Mouse (Mus musculus): Measurements from ENCODE around the gene Miga1. TPM values are rescaled to one million over a fixed set of nuclear protein-coding genes. Genes with fewer than 3 reads are reported as not detected.
"Not testable (repeated sequence)": the region's sequence is repeated elsewhere in the genome, so short reads cannot be mapped to it uniquely, and the experiment has no call there.

Gene Miga1
- polyA plus RNA-seq, 1 experiment from 2014 or later, result 21.0 TPM

DNA sequence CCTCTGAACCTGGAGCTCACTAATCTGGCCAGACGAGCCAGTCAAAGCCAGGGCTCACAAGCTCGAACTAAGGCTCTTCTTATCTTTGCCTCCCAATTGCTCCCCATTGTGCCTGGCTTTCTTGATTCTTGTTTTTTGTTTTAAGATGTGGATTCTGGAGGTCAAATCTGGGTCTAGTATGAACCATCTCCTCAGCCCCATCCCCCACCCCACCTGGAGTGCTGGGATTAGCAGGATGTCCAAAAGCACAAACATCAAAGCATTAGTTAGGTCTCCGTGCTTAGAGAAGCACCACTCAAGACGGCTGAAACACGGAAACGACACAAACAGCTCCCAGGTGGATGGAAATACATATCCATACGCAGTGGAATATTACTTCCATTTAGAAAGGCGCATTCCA lies 4.1 kb downstream of the Miga1 start:
- ATAC-seq (ENCODE audit: insufficient number of reproducible peaks, insufficient read depth, low FRiP score, low read depth), result no peak
- H3K27me3 ChIP-seq (ENCODE audit: control insufficient read depth, insufficient read depth, low read length), result no peaks in the 10 kb centered on the region
- 67% methylated on average over 8 of the region's 8 CpGs for WGBS
- no peak overlapping the region for H3K27ac ChIP-seq (ENCODE audit: low read length)
- no peak overlapping the region for H3K4me2 ChIP-seq (replicated peaks; ENCODE audit: low read depth, low read length)
- peaks cover 19% of the 10 kb centered on the region; the same call in 1 of the 2 replicates for H3K36me3 ChIP-seq (ENCODE audit: control insufficient read depth, insufficient read depth, low read length)
- 0 out of 2 replicates have a peak, but pooled peaks cover 2% of the 10 kb centered on the region for H3K4me1 ChIP-seq (ENCODE audit: control insufficient read depth, insufficient read depth, low read length)
- no peak overlapping the region for H3K9ac ChIP-seq (replicated peaks; ENCODE audit: low read depth, low read length)
- no peak overlapping the region for H3K4me3 ChIP-seq (ENCODE audit: low read depth, low read length)
- H3K9me3 ChIP-seq (ENCODE audit: control insufficient read depth, low read depth, low read length), result no peaks in the 10 kb centered on the region

DNA sequence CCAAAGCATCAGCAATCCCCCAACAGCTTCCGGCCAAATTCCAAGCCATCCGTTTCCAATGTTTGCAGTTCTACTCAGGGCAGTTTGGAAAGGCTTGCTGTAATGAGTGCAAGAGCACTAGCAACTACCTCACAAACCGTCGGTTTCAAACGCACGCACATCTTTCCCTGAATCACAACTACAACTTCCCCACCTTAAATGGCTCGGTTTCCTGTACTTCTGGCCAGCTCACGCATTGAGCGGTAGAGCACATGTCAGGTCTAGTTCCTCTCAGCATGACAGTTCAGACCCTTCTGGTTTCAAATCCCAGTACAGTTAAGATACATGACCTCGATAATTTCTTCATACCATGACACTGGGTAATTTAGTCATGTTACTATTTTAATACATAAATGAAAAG lies 6.6 kb downstream of the Miga1 start:
- Histone ChIP-seq H3K36me3 (ENCODE audit: control insufficient read depth, insufficient read depth, low read length) (peaks cover 19% of the 10 kb centered on the region; the same call in 1 of the 2 replicates), H3K9me3 (ENCODE audit: control insufficient read depth, low read depth, low read length) (no peaks in the 10 kb centered on the region), H3K4me3 (ENCODE audit: low read depth, low read length) (no peak overlapping the region), H3K27me3 (ENCODE audit: control insufficient read depth, insufficient read depth, low read length) (no peaks in the 10 kb centered on the region), H3K4me2 (replicated peaks; ENCODE audit: low read depth, low read length) (no peak overlapping the region), H3K9ac (replicated peaks; ENCODE audit: low read depth, low read length) (no peak overlapping the region), H3K27ac (ENCODE audit: low read length) (no peak overlapping the region), H3K4me1 (ENCODE audit: control insufficient read depth, insufficient read depth, low read length) (no peaks in the 10 kb centered on the region)
- no peak for ATAC-seq (ENCODE audit: insufficient number of reproducible peaks, insufficient read depth, low FRiP score, low read depth)
- 91% methylated on average over 10 of the region's 10 CpGs for WGBS

DNA sequence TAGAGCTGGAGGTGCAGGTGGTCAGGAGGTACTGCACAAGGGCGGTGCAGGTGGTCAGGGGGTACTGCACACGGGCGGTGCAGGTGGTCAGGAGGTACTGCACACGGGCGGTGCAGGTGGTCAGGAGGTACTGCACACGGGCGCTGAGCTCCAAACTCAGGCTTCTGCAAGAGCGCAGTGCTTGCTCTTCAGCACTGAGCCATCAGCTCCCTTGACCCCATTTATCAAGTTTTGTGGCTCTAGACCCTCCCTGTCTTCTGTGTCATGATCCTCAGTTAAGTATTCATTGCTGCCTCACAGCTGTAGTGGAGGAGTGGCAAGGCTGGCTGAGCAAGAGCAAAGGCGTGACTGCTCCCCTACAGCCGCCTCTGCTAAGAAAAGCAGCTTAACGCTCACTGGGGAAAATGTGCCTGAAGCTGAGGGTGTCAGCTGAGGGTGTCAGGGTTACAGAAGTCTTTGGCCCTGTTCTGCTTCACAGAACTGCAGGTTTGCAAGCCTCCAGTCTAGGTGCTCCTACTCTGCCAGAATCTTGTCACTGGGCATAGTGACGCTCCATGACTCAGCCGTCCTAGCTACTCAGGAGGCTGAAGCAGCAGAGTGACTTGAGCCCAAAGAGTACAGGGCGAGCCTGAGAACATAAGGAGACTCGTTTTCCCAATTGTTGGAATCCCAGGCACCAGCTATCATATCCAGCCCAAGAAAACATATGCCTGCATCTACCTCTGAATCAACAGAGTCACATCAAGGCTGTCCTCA lies 7.5 kb downstream of the Miga1 start:
- no peaks in the 10 kb centered on the region for H3K9me3 ChIP-seq (ENCODE audit: control insufficient read depth, low read depth, low read length)
- H3K36me3 ChIP-seq (ENCODE audit: control insufficient read depth, insufficient read depth, low read length), result peaks cover 19% of the 10 kb centered on the region; the same call in 1 of the 2 replicates
- ATAC-seq (ENCODE audit: insufficient number of reproducible peaks, insufficient read depth, low FRiP score, low read depth), result no peak
- no peak overlapping the region for H3K27ac ChIP-seq (ENCODE audit: low read length)
- H3K27me3 ChIP-seq (ENCODE audit: control insufficient read depth, insufficient read depth, low read length), result no peaks in the 10 kb centered on the region
- no peak overlapping the region for H3K4me3 ChIP-seq (ENCODE audit: low read depth, low read length)
- no peak overlapping the region for H3K9ac ChIP-seq (replicated peaks; ENCODE audit: low read depth, low read length)
- no peaks in the 10 kb centered on the region for H3K4me1 ChIP-seq (ENCODE audit: control insufficient read depth, insufficient read depth, low read length)
- WGBS, result 88% methylated on average over 15 of the region's 15 CpGs
- no peak overlapping the region for H3K4me2 ChIP-seq (replicated peaks; ENCODE audit: low read depth, low read length)

DNA sequence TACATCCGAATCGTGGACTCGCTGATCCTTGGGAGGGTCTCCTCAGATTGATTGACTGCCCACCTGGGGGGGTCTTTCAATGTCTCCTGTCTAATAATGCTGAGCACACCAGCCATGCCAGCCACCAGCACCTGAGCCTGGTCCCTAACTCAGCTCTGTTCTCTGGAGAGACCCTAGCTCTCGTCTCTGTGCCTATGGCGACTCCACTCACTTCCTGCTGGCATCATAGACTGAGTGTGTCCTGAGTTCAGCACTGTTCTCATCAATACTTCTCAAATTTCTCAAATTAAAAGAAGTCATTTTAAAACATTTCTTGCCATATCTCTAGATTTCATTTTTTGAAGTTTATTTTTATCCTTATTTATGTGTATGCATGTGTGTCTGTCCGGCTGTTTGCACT lies 8.1 kb downstream of the Miga1 start:
- Histone ChIP-seq H3K4me2 (replicated peaks; ENCODE audit: low read depth, low read length) (no peak overlapping the region), H3K9me3 (ENCODE audit: control insufficient read depth, low read depth, low read length) (no peaks in the 10 kb centered on the region), H3K36me3 (ENCODE audit: control insufficient read depth, insufficient read depth, low read length) (peaks cover 15% of the 10 kb centered on the region; the same call in 1 of the 2 replicates), H3K9ac (replicated peaks; ENCODE audit: low read depth, low read length) (no peak overlapping the region), H3K4me1 (ENCODE audit: control insufficient read depth, insufficient read depth, low read length) (no peaks in the 10 kb centered on the region), H3K4me3 (ENCODE audit: low read depth, low read length) (no peak overlapping the region), H3K27ac (ENCODE audit: low read length) (no peak overlapping the region), H3K27me3 (ENCODE audit: control insufficient read depth, insufficient read depth, low read length) (no peaks in the 10 kb centered on the region)
- no peak for ATAC-seq (ENCODE audit: insufficient number of reproducible peaks, insufficient read depth, low FRiP score, low read depth)
- WGBS, result 94% methylated on average over 6 of the region's 6 CpGs

DNA sequence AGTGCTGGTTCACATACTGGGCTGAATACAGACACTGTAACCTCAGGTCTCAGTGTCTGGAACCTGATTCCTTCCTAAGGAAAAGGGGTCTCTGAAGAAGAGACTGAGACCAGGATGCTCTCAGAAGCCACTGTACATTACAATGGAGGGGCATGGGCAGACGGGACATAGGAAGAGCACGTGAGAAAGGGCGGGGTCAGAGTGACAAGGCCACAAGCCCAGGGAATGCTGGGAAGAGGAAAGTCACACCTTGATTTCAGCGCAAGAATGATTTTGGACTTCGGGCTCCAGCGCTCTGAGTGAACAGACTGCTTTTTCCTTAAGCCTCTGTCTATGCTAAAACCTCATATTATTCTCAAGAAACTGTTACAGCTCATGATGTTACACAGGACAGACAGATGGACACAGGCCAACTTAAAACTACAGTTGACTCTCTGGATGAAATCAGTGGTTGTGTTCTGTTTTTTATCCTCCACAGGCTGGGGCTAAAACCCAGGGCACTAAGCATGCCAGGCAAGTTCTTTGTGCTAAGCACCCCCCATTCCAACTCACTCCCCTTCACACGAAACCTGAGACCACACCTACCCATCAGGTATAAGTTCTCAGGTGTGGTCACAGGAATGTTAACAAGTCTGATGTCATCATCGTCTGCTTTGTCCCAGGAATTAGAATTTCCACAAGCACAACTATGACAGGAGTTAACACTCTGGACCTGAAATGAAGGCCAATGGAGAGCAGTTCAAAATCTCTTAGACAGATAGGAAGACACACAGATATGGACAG lies 18.3 kb downstream of the Miga1 start:
- Histone ChIP-seq H3K4me3 (ENCODE audit: low read depth, low read length) (no peak overlapping the region), H3K9me3 (ENCODE audit: control insufficient read depth, low read depth, low read length) (no peaks in the 10 kb centered on the region), H3K4me1 (ENCODE audit: control insufficient read depth, insufficient read depth, low read length) (no peaks in the 10 kb centered on the region), H3K36me3 (ENCODE audit: control insufficient read depth, insufficient read depth, low read length) (no peaks in the 10 kb centered on the region; the same call in 1 of the 2 replicates), H3K9ac (replicated peaks; ENCODE audit: low read depth, low read length) (no peak overlapping the region), H3K4me2 (replicated peaks; ENCODE audit: low read depth, low read length) (no peak overlapping the region), H3K27me3 (ENCODE audit: control insufficient read depth, insufficient read depth, low read length) (no peaks in the 10 kb centered on the region), H3K27ac (ENCODE audit: low read length) (no peak overlapping the region)
- WGBS, result 82% methylated on average over 8 of the region's 8 CpGs
- no peak for ATAC-seq (ENCODE audit: insufficient number of reproducible peaks, insufficient read depth, low FRiP score, low read depth)

DNA sequence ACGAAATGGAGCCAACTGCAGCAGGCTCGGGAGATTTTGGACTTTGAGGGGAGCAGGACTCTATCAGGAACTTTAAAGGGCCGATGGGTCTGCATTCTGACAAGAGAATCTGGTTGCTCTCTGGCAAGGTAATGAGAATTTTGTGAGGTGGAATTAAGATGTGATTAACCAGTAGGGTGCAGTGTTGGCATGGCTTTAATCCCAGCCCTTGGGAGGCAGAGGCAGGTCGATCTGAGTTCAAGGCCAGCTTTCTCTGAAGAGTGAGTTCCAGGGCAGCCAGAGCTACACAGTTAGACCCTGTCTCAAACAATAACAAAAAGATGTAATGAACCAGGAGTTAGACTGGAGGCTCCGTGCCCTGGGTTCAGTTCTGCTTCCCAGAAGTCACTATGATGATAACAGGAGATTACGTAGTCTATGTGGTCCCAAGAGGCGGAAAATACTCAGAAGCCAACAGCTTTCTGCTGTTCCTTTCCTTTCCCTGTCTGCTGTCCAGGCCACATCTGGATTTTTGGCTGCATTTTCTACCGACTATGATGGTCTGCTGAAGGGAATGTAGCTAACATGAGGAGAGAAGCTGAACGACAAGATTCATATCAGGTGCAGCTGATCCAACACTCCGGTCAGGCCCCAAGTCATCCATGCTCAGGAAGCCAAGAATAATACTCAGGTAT lies 19.1 kb downstream of the Miga1 start:
- H3K4me1 ChIP-seq (ENCODE audit: control insufficient read depth, insufficient read depth, low read length), result no peaks in the 10 kb centered on the region
- no peak overlapping the region for H3K4me3 ChIP-seq (ENCODE audit: low read depth, low read length)
- no peak for ATAC-seq (ENCODE audit: insufficient number of reproducible peaks, insufficient read depth, low FRiP score, low read depth)
- no peaks in the 10 kb centered on the region; the same call in 1 of the 2 replicates for H3K36me3 ChIP-seq (ENCODE audit: control insufficient read depth, insufficient read depth, low read length)
- WGBS, result 86% methylated on average over 10 of the region's 10 CpGs
- no peak overlapping the region for H3K27ac ChIP-seq (ENCODE audit: low read length)
- H3K27me3 ChIP-seq (ENCODE audit: control insufficient read depth, insufficient read depth, low read length), result no peaks in the 10 kb centered on the region
- H3K9me3 ChIP-seq (ENCODE audit: control insufficient read depth, low read depth, low read length), result no peaks in the 10 kb centered on the region
- H3K4me2 ChIP-seq (replicated peaks; ENCODE audit: low read depth, low read length), result no peak overlapping the region
- no peak overlapping the region for H3K9ac ChIP-seq (replicated peaks; ENCODE audit: low read depth, low read length)

DNA sequence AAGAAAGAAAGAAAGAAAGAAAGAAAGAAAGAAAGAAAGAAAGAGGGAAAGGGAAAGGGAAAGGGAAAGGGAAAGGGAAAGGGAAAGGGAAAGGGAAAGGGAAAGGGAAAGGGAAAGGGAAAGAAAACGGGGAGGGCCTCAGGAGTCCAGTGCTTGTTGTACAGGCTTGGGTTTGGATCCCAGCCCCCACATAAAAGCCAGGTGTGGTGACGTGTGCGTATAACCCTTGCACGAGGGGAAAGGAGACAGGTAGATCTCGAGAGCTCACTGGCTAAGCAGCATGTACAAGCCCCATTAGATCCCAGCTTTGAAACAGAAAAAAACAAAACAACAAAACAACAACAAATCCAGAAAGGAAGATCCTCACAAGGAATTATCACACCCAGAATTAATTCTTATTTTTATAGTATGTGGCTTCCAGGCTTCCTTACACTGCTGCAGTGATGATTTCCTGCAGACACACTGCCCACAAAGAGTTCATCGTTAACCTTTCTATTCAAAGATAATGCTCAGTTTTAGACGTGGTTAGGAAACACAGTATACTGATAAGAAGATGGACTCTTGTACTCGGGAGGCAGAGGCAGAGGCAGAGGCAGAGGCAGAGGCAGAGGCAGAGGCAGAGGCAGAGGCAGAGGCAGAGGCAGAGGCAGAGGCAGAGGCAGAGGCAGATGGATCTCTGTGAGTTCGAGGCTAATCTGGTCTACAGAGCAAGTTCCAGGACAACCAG lies 23.6 kb downstream of the Miga1 start:
- ATAC-seq (ENCODE audit: insufficient number of reproducible peaks, insufficient read depth, low FRiP score, low read depth); H3K27ac ChIP-seq (ENCODE audit: low read length); H3K9me3 ChIP-seq (ENCODE audit: control insufficient read depth, low read depth, low read length); H3K27me3 ChIP-seq (ENCODE audit: control insufficient read depth, insufficient read depth, low read length); H3K36me3 ChIP-seq (ENCODE audit: control insufficient read depth, insufficient read depth, low read length); H3K4me1 ChIP-seq (ENCODE audit: control insufficient read depth, insufficient read depth, low read length); H3K4me2 ChIP-seq (replicated peaks; ENCODE audit: low read depth, low read length); H3K4me3 ChIP-seq (ENCODE audit: low read depth, low read length); H3K9ac ChIP-seq (replicated peaks; ENCODE audit: low read depth, low read length): not testable (repeated sequence)
- 79% methylated on average over 9 of the region's 9 CpGs for WGBS

DNA sequence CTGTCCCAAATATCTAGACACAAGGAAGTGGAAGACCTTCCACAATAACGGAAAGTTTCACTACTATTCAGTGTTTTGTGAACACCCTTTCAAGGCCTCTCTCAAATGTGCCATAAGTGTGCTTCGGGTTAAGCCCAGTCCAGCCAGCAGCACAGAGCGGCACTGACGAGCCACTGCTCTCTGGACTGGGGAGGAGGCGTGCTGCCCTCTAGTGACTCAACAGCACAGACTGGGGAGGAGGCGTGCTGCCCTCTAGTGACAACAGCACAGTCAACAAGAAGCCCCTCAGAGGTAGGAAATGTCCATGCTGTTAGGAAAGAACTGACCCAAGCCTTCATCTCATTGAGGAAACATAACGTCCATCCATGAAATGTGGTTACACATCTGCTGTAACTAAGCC lies 24.6 kb downstream of the Miga1 start:
- 8% methylated on average over 7 of the region's 7 CpGs for WGBS

More for the DNA sequence above, 24.6 kb downstream of the Miga1 start:
- Histone ChIP-seq H3K27me3 (ENCODE audit: control insufficient read depth, insufficient read depth, low read length) (no peaks in the 10 kb centered on the region), H3K9ac (replicated peaks; ENCODE audit: low read depth, low read length) (no peak overlapping the region), H3K36me3 (ENCODE audit: control insufficient read depth, insufficient read depth, low read length) (no peaks in the 10 kb centered on the region; the same call in none of the 2 replicates), H3K27ac (ENCODE audit: low read length) (no peak overlapping the region), H3K4me1 (ENCODE audit: control insufficient read depth, insufficient read depth, low read length) (no peaks in the 10 kb centered on the region), H3K4me2 (replicated peaks; ENCODE audit: low read depth, low read length) (no peak overlapping the region), H3K4me3 (ENCODE audit: low read depth, low read length) (no peak overlapping the region), H3K9me3 (ENCODE audit: control insufficient read depth, low read depth, low read length) (no peaks in the 10 kb centered on the region)
- ATAC-seq (ENCODE audit: insufficient number of reproducible peaks, insufficient read depth, low FRiP score, low read depth), result peak; percentile 90

Measured in stomach, embryonic 14.5 days (tissue).